Mouse (Mus musculus) Patski (cell line): Measurements from ENCODE around the gene Ipo9. TPM values are rescaled to one million over a fixed set of nuclear protein-coding genes. Genes with fewer than 3 reads are reported as not detected.

Experiments
- ATAC-seq: fragments of 100-300 bp; one replicate; pipeline ENCODE4 v1.8.0; 2021
- CTCF ChIA-PET: fragments of 350-600 bp; sonication (Branson Sonifier 250); formaldehyde crosslinking; loops from one replicate; lab custom pipeline; 2022; ENCODE audit warnings: inconsistent platforms; lab: Charles Lee
- POLR2A ChIA-PET: fragments of 350-600 bp; sonication (Branson Sonifier 250); formaldehyde crosslinking; loops from one replicate; lab custom pipeline; 2022; ENCODE audit warnings: antibody characterized with exemption, inconsistent platforms; lab: Charles Lee
- DNase-seq: peaks from one replicate; pipeline ENCODE4 v3.0.0-alpha.2; 2011; ENCODE audit warnings: low read depth, low spot score
- H3K27me3 ChIP-seq: fragments of 371-371 bp; one replicate; pipeline ENCODE4 v1.5.1; 2021
- CTCF ChIP-seq: fragments of 100-300 bp; IDR thresholded peaks from one replicate; pipeline ENCODE4 v1.5.1; 2021
- in situ Hi-C: fragments of 300-500 bp; cut with MboI; formaldehyde crosslinking; loops from 3 replicates; pipeline ENCODE4 v1.11.1; 2018; ENCODE audit warnings: low pct_unique_long_range_greater_than_20kb, mixed read lengths
- polyA plus RNA-seq: library from polyadenylated mRNA; unstranded; gene quantifications from one replicate; pipeline ENCODE4 v1.2.3, GENCODE M21; 2021

The Ipo9 gene
- polyA plus RNA-seq, 1 experiment from 2014 or later: 97.1 TPM

- TF ChIP-seq CTCF: no peak
- DNase-seq (no peak), ATAC-seq (no peak)
- H3K27me3 ChIP-seq: no peaks in the 10 kb centered on the region
- CTCF ChIA-PET: no interaction called here
- in situ Hi-C loops: no loop called here
- POLR2A ChIA-PET: interaction anchor here (0.6 kb wide), 1 partner anchor 324 kb away, joined by 3 read pairs; no protein-coding TSS in a partner anchor
Observed at GRCm38 (mm10) chr1:135363446-135363845, 66.9 kb downstream of the Ipo9 start.

- ChIA-PET POLR2A (no interaction called here), CTCF (no interaction called here)
- DNase-seq (no peak), ATAC-seq (no peak)
- no peaks in the 10 kb centered on the region for H3K27me3 ChIP-seq
- no peak for TF ChIP-seq CTCF
- in situ Hi-C loops: no loop called here
Observed at GRCm38 (mm10) chr1:135362115-135362514, 68.2 kb downstream of the Ipo9 start.

GRCm38 (mm10) chr1:135361491-135361890 lies 68.8 kb downstream of the Ipo9 start:
- ChIA-PET POLR2A (no interaction called here), CTCF (interaction anchor here (0.9 kb wide), 1 partner anchor 22 kb away, joined by 3 read pairs; no protein-coding TSS in a partner anchor)
- ATAC-seq (no peak), DNase-seq (no peak)
- in situ Hi-C loops: no loop called here
- H3K27me3 ChIP-seq: no peaks in the 10 kb centered on the region
- TF ChIP-seq CTCF: no peak

GRCm38 (mm10) chr1:135359071-135359470 lies 71.2 kb downstream of the Ipo9 start:
- ChIA-PET CTCF (no interaction called here), POLR2A (interaction anchor here (0.6 kb wide), 1 partner anchor 161 kb away, joined by 3 read pairs; no protein-coding TSS in a partner anchor)
- H3K27me3 ChIP-seq: no peaks in the 10 kb centered on the region
- in situ Hi-C loops: no loop called here
- TF ChIP-seq CTCF: no peak
- DNase-seq (no peak), ATAC-seq (no peak)

- CTCF ChIA-PET: no interaction called here
- H3K27me3 ChIP-seq: no peaks in the 10 kb centered on the region
- TF ChIP-seq CTCF: no peak
- ATAC-seq (no peak), DNase-seq (no peak)
- POLR2A ChIA-PET: no interaction called here
- in situ Hi-C loops: no loop called here
Observed at GRCm38 (mm10) chr1:135351953-135352352, 78.3 kb downstream of the Ipo9 start.

- in situ Hi-C loops: no loop called here
- ChIA-PET POLR2A (interaction anchor here (0.6 to 0.7 kb wide), 2 partner anchors 66 to 197 kb away, joined by 3 to 4 read pairs; no protein-coding TSS in a partner anchor), CTCF (interaction anchor here (0.8 to 1.2 kb wide), 2 partner anchors 10 to 88 kb away, joined by 3 read pairs; no protein-coding TSS in a partner anchor)
- TF ChIP-seq CTCF: no peak
- no peaks in the 10 kb centered on the region for H3K27me3 ChIP-seq
- ATAC-seq: no peak
- no peak for DNase-seq
Observed at GRCm38 (mm10) chr1:135347498-135348169, 82.7 kb downstream of the Ipo9 start.

- ATAC-seq (no peak), DNase-seq (no peak)
- in situ Hi-C loops: no loop called here
- CTCF ChIA-PET: no interaction called here
- no peaks in the 10 kb centered on the region for H3K27me3 ChIP-seq
- POLR2A ChIA-PET: no interaction called here
- no peak for TF ChIP-seq CTCF
Observed at GRCm38 (mm10) chr1:135346891-135347290, 83.4 kb downstream of the Ipo9 start.

GRCm38 (mm10) chr1:135344026-135344425 lies 86.3 kb downstream of the Ipo9 start:
- CTCF ChIA-PET: no interaction called here
- TF ChIP-seq CTCF: no peak
- DNase-seq (no peak), ATAC-seq (no peak)
- in situ Hi-C loops: no loop called here
- H3K27me3 ChIP-seq: no peaks in the 10 kb centered on the region
- POLR2A ChIA-PET: no interaction called here

- H3K27me3 ChIP-seq: no peaks in the 10 kb centered on the region
- CTCF ChIA-PET: no interaction called here
- in situ Hi-C loops: no loop called here
- TF ChIP-seq CTCF: no peak
- POLR2A ChIA-PET: interaction anchor here (0.5 to 1.7 kb wide), 2 partner anchors 11 to 418 kb away, joined by 3 to 4 read pairs; no protein-coding TSS in a partner anchor
- ATAC-seq: no peak
- no peak for DNase-seq
Observed at GRCm38 (mm10) chr1:135341947-135342346, 88.4 kb downstream of the Ipo9 start.

Other genes starting within 250 kb of the Ipo9 start
- 27.3 TPM for gene Elf3, start 171.9 kb downstream of the Ipo9 start, polyA plus RNA-seq
- 60.8 TPM for gene Rnpep, start 146.4 kb downstream of the Ipo9 start, polyA plus RNA-seq
- 199 TPM for gene Timm17a, start 116.7 kb downstream of the Ipo9 start, polyA plus RNA-seq
- 2.1 TPM for gene Lmod1, start 105.7 kb downstream of the Ipo9 start, polyA plus RNA-seq
- 80.9 TPM for gene Shisa4, start 55.3 kb downstream of the Ipo9 start, polyA plus RNA-seq
- gene Nav1, start 176.8 kb upstream of the Ipo9 start, polyA plus RNA-seq: 22.1 TPM